Mouse (Mus musculus): ENCODE measurements around the gene Tfec.

The Tfec gene

GRCm38 (mm10) chr6:16794036-16794435 is 104.2 kb downstream of the Tfec start:
- no peak for DNase-seq (ENCODE audit: low spot score)

- no peak for DNase-seq (ENCODE audit: low spot score)
Observed at GRCm38 (mm10) chr6:16785166-16785565, 113.1 kb downstream of the Tfec start.
